Mouse (Mus musculus): ENCODE data around the gene Gm49380.

- TF ChIP-seq CTCF (IDR thresholded peaks at IDR 0.05; ENCODE audit: low read depth, low read length) (no peak), POLR2A (IDR thresholded peaks at IDR 0.05; ENCODE audit: insufficient read depth, low read length) (no peak)
Observed at GRCm38 (mm10) chr9:44080953-44081352, 32.3 kb downstream of the Gm49380 start.
